Mouse (Mus musculus): Measurements from ENCODE around the gene Ten1. TPM values are rescaled to one million over a fixed set of nuclear protein-coding genes. Genes with fewer than 3 reads are reported as not detected.

The Ten1 gene
- polyA plus RNA-seq, 1 experiment from 2014 or later, result 51.9 TPM

- peak; percentile 83 for ATAC-seq (ENCODE audit: low FRiP score, low TSS enrichment)
These were observed 61.6 kb downstream of the Ten1 start for GRCm38 (mm10) chr11:116260259-116260658.

More at GRCm38 (mm10) chr11:116260259-116260658, 61.6 kb downstream of the Ten1 start:
- H3K4me1 ChIP-seq (replicated peaks; ENCODE audit: control insufficient read depth, insufficient read depth), result no peaks in the 10 kb centered on the region
- 69% methylated on average over 7 of the region's 7 CpGs for WGBS
- H3K27ac ChIP-seq (replicated peaks), result peak overlapping the region; percentile 65
- no peaks in the 10 kb centered on the region for H3K9me3 ChIP-seq (ENCODE audit: control insufficient read depth, low read length)
- no peak overlapping the region for H3K4me3 ChIP-seq (ENCODE audit: low read depth, low read length)
- peak; percentile 67 for DNase-seq (ENCODE audit: low spot score)
- no peaks in the 10 kb centered on the region for H3K27me3 ChIP-seq (ENCODE audit: control insufficient read depth, insufficient read depth, low read length)
- TF ChIP-seq CTCF (IDR thresholded peaks at IDR 0.05; ENCODE audit: low read depth), result no peak
- TF ChIP-seq EP300 (optimal IDR thresholded peaks at IDR 0.05), result peak; percentile 61
- H3K4me2 ChIP-seq (replicated peaks; ENCODE audit: low read depth), result no peak overlapping the region
- no peak overlapping the region for H3K9ac ChIP-seq (ENCODE audit: low read length)
- peaks cover 36% of the 10 kb centered on the region for H3K36me3 ChIP-seq (ENCODE audit: control insufficient read depth, insufficient read depth, low read length)

Other genes starting within 250 kb of the Ten1 start
- 12.7 and 14.6 TPM in 2 replicates for gene Itgb4, start 224.1 kb upstream of the Ten1 start, polyA plus RNA-seq (2015; fragmentation: Nextera tagmentation; extraction: Ambion mirVana)
- gene Galk1, start 186.1 kb upstream of the Ten1 start, polyA plus RNA-seq (2015; fragmentation: Nextera tagmentation; extraction: Ambion mirVana), result 119 and 126 TPM in 2 replicates
- 1,343 and 1,357 TPM in 2 replicates for gene H3f3b, start 170.9 kb upstream of the Ten1 start, polyA plus RNA-seq (2015; fragmentation: Nextera tagmentation; extraction: Ambion mirVana)
- gene Unk, start 168.5 kb upstream of the Ten1 start, polyA plus RNA-seq (2015; fragmentation: Nextera tagmentation; extraction: Ambion mirVana), result 8.3 and 9.1 TPM in 2 replicates
- gene Unc13d, start 120.9 kb upstream of the Ten1 start, polyA plus RNA-seq (2015; fragmentation: Nextera tagmentation; extraction: Ambion mirVana), result 2.3 and 2.8 TPM in 2 replicates
- gene Wbp2, start 111.9 kb upstream of the Ten1 start, polyA plus RNA-seq (2015; fragmentation: Nextera tagmentation; extraction: Ambion mirVana), result 71.0 and 89.6 TPM in 2 replicates
- 33.8 and 34.6 TPM in 2 replicates for gene Trim47, start 71.6 kb upstream of the Ten1 start, polyA plus RNA-seq (2015; fragmentation: Nextera tagmentation; extraction: Ambion mirVana)
- 3.3 and 4.1 TPM in 2 replicates for gene Trim65, start 67.7 kb upstream of the Ten1 start, polyA plus RNA-seq (2015; fragmentation: Nextera tagmentation; extraction: Ambion mirVana)
- gene Mrpl38, start 60.0 kb upstream of the Ten1 start, polyA plus RNA-seq (2015; fragmentation: Nextera tagmentation; extraction: Ambion mirVana), result 49.5 and 50.2 TPM in 2 replicates
- gene Fbf1, start 30.7 kb upstream of the Ten1 start, polyA plus RNA-seq (2015; fragmentation: Nextera tagmentation; extraction: Ambion mirVana), result 8.0 and 8.8 TPM in 2 replicates
- gene Acox1, start 190 bp downstream of the Ten1 start, polyA plus RNA-seq (2015; fragmentation: Nextera tagmentation; extraction: Ambion mirVana), result 207 and 211 TPM in 2 replicates
- gene Evpl, start 39.2 kb downstream of the Ten1 start, polyA plus RNA-seq (2015; fragmentation: Nextera tagmentation; extraction: Ambion mirVana), result 26.5 and 30.1 TPM in 2 replicates
- gene Srp68, start 75.4 kb downstream of the Ten1 start, polyA plus RNA-seq (2015; fragmentation: Nextera tagmentation; extraction: Ambion mirVana), result 52.6 and 53.0 TPM in 2 replicates
- 0.68 and 0.76 TPM in 2 replicates for gene Galr2, start 82.1 kb downstream of the Ten1 start, polyA plus RNA-seq (2015; fragmentation: Nextera tagmentation; extraction: Ambion mirVana)
- 42.3 and 43.9 TPM in 2 replicates for gene Exoc7, start 108.4 kb downstream of the Ten1 start, polyA plus RNA-seq (2015; fragmentation: Nextera tagmentation; extraction: Ambion mirVana)
- 0.19 and 0.40 TPM in 2 replicates for gene Foxj1, start 136.5 kb downstream of the Ten1 start, polyA plus RNA-seq (2015; fragmentation: Nextera tagmentation; extraction: Ambion mirVana)
- 2.8 and 3.0 TPM in 2 replicates for gene Rnf157, start 214.2 kb downstream of the Ten1 start, polyA plus RNA-seq (2015; fragmentation: Nextera tagmentation; extraction: Ambion mirVana)
- gene Ubald2, start 235.2 kb downstream of the Ten1 start, polyA plus RNA-seq (2015; fragmentation: Nextera tagmentation; extraction: Ambion mirVana), result 35.4 and 35.7 TPM in 2 replicates